Mouse (Mus musculus): Measurements from ENCODE around the gene Tada2b. TPM values are rescaled to one million over a fixed set of nuclear protein-coding genes. Genes with fewer than 3 reads are reported as not detected.
A peak's percentile ranks its signal among the peaks of the same experiment; 100 is the strongest.

Tada2b gene
- polyA plus RNA-seq, 1 experiment = 17.0 TPM

- 72% methylated on average over 4 of the region's 4 CpGs for WGBS
Measured at GRCm38 (mm10) chr5:36436858-36437257, 47.2 kb downstream of the Tada2b start.

GRCm38 (mm10) chr5:36434398-36434967 is 49.6 kb downstream of the Tada2b start:
- Histone ChIP-seq H3K27me3 (replicated peaks; ENCODE audit: control insufficient read depth, insufficient read depth, low read length) (no peaks in the 10 kb centered on the region), H3K27ac (ENCODE audit: insufficient read depth, low read depth, low read length) (no peak overlapping the region), H3K4me3 (ENCODE audit: insufficient read depth, low read depth, low read length) (no peak overlapping the region), H3K36me3 (ENCODE audit: control insufficient read depth, insufficient read depth, low read length) (no peaks in the 10 kb centered on the region), H3K4me1 (ENCODE audit: control insufficient read depth, insufficient read depth, low read length) (no peaks in the 10 kb centered on the region)
- 69% methylated on average over 9 of the region's 9 CpGs for whole genome bisulfite sequencing
- no peak for DNase-seq
- TF ChIP-seq POLR2A (IDR thresholded peaks at IDR 0.05; ENCODE audit: low read depth, low read length) (no peak), CTCF (conservative IDR thresholded peaks at IDR 0.05; ENCODE audit: insufficient read depth, insufficient read length, low read depth, low read length) (no peak)

More at GRCm38 (mm10) chr5:36436858-36437257, 47.2 kb downstream of the Tada2b start:
- H3K36me3 ChIP-seq (ENCODE audit: control insufficient read depth, insufficient read depth, low read length) = no peaks in the 10 kb centered on the region
- no peak overlapping the region for H3K4me3 ChIP-seq (ENCODE audit: insufficient read depth, low read depth, low read length)
- TF ChIP-seq CTCF (conservative IDR thresholded peaks at IDR 0.05; ENCODE audit: insufficient read depth, insufficient read length, low read depth, low read length) (no peak), POLR2A (IDR thresholded peaks at IDR 0.05; ENCODE audit: low read depth, low read length) (no peak)
- no peak overlapping the region for H3K27ac ChIP-seq (ENCODE audit: insufficient read depth, low read depth, low read length)
- DNase-seq = peak; percentile 18
- H3K4me1 ChIP-seq (ENCODE audit: control insufficient read depth, insufficient read depth, low read length) = no peaks in the 10 kb centered on the region
- no peaks in the 10 kb centered on the region for H3K27me3 ChIP-seq (replicated peaks; ENCODE audit: control insufficient read depth, insufficient read depth, low read length)

- no peak for TF ChIP-seq CTCF (conservative IDR thresholded peaks at IDR 0.05; ENCODE audit: insufficient read depth, insufficient read length, low read depth, low read length)
- no peak for TF ChIP-seq POLR2A (IDR thresholded peaks at IDR 0.05; ENCODE audit: low read depth, low read length)
- H3K36me3 ChIP-seq (ENCODE audit: control insufficient read depth, insufficient read depth, low read length) = no peaks in the 10 kb centered on the region
- peaks cover 3% of the 10 kb centered on the region; the same call in 1 of the 2 replicates for H3K4me1 ChIP-seq (ENCODE audit: control insufficient read depth, insufficient read depth, low read length)
- 80% methylated on average over 2 of the region's 2 CpGs for WGBS
- no peak for DNase-seq
- no peaks in the 10 kb centered on the region for H3K27me3 ChIP-seq (replicated peaks; ENCODE audit: control insufficient read depth, insufficient read depth, low read length)
- no peak overlapping the region for H3K4me3 ChIP-seq (ENCODE audit: insufficient read depth, low read depth, low read length)
- H3K27ac ChIP-seq (ENCODE audit: insufficient read depth, low read depth, low read length) = no peak overlapping the region
Measured at GRCm38 (mm10) chr5:36431711-36432110, 52.4 kb downstream of the Tada2b start.

GRCm38 (mm10) chr5:36429551-36429950 is 54.5 kb downstream of the Tada2b start:
- 76% methylated on average over 3 of the region's 3 CpGs for WGBS
- no peaks in the 10 kb centered on the region for H3K27me3 ChIP-seq (replicated peaks; ENCODE audit: control insufficient read depth, insufficient read depth, low read length)
- H3K4me3 ChIP-seq (ENCODE audit: insufficient read depth, low read depth, low read length) = no peak overlapping the region
- TF ChIP-seq CTCF (conservative IDR thresholded peaks at IDR 0.05; ENCODE audit: insufficient read depth, insufficient read length, low read depth, low read length) (no peak), POLR2A (IDR thresholded peaks at IDR 0.05; ENCODE audit: low read depth, low read length) (no peak)
- no peak overlapping the region for H3K27ac ChIP-seq (ENCODE audit: insufficient read depth, low read depth, low read length)
- H3K36me3 ChIP-seq (ENCODE audit: control insufficient read depth, insufficient read depth, low read length) = no peaks in the 10 kb centered on the region
- DNase-seq = no peak
- H3K4me1 ChIP-seq (ENCODE audit: control insufficient read depth, insufficient read depth, low read length) = peaks cover 9% of the 10 kb centered on the region; the same call in 1 of the 2 replicates

- Histone ChIP-seq H3K4me1 (ENCODE audit: control insufficient read depth, insufficient read depth, low read length) (peaks cover 9% of the 10 kb centered on the region; the same call in 1 of the 2 replicates), H3K27me3 (replicated peaks; ENCODE audit: control insufficient read depth, insufficient read depth, low read length) (no peaks in the 10 kb centered on the region), H3K36me3 (ENCODE audit: control insufficient read depth, insufficient read depth, low read length) (no peaks in the 10 kb centered on the region), H3K4me3 (ENCODE audit: insufficient read depth, low read depth, low read length) (no peak overlapping the region), H3K27ac (ENCODE audit: insufficient read depth, low read depth, low read length) (no peak overlapping the region)
- 46% methylated on average over 11 of the region's 11 CpGs for WGBS
- DNase-seq = no peak
- no peak for TF ChIP-seq POLR2A (IDR thresholded peaks at IDR 0.05; ENCODE audit: low read depth, low read length)
- TF ChIP-seq CTCF (conservative IDR thresholded peaks at IDR 0.05; ENCODE audit: insufficient read depth, insufficient read length, low read depth, low read length) = no peak
Measured at GRCm38 (mm10) chr5:36427831-36428230, 56.3 kb downstream of the Tada2b start.

GRCm38 (mm10) chr5:36426404-36426803 is 57.7 kb downstream of the Tada2b start:
- 42% methylated on average over 5 of the region's 5 CpGs for WGBS
- TF ChIP-seq POLR2A (IDR thresholded peaks at IDR 0.05; ENCODE audit: low read depth, low read length) = no peak
- TF ChIP-seq CTCF (conservative IDR thresholded peaks at IDR 0.05; ENCODE audit: insufficient read depth, insufficient read length, low read depth, low read length) = no peak

GRCm38 (mm10) chr5:36424676-36425075 is 59.4 kb downstream of the Tada2b start:
- H3K27me3 ChIP-seq (replicated peaks; ENCODE audit: control insufficient read depth, insufficient read depth, low read length) = no peaks in the 10 kb centered on the region
- H3K4me3 ChIP-seq (ENCODE audit: insufficient read depth, low read depth, low read length) = no peak overlapping the region
- TF ChIP-seq POLR2A (IDR thresholded peaks at IDR 0.05; ENCODE audit: low read depth, low read length) (no peak), CTCF (conservative IDR thresholded peaks at IDR 0.05; ENCODE audit: insufficient read depth, insufficient read length, low read depth, low read length) (no peak)
- H3K27ac ChIP-seq (ENCODE audit: insufficient read depth, low read depth, low read length) = no peak overlapping the region
- peak; percentile 66 for DNase-seq
- H3K36me3 ChIP-seq (ENCODE audit: control insufficient read depth, insufficient read depth, low read length) = no peaks in the 10 kb centered on the region
- H3K4me1 ChIP-seq (ENCODE audit: control insufficient read depth, insufficient read depth, low read length) = peaks cover 9% of the 10 kb centered on the region; the same call in 1 of the 2 replicates

More at GRCm38 (mm10) chr5:36426404-36426803, 57.7 kb downstream of the Tada2b start:
- Histone ChIP-seq H3K4me1 (ENCODE audit: control insufficient read depth, insufficient read depth, low read length) (peaks cover 9% of the 10 kb centered on the region; the same call in 1 of the 2 replicates), H3K27me3 (replicated peaks; ENCODE audit: control insufficient read depth, insufficient read depth, low read length) (no peaks in the 10 kb centered on the region), H3K36me3 (ENCODE audit: control insufficient read depth, insufficient read depth, low read length) (no peaks in the 10 kb centered on the region), H3K27ac (ENCODE audit: insufficient read depth, low read depth, low read length) (no peak overlapping the region), H3K4me3 (ENCODE audit: insufficient read depth, low read depth, low read length) (no peak overlapping the region)
- DNase-seq = peak; percentile 87

Other genes starting within 250 kb of the Tada2b start
- 1.9 and 2.3 TPM in 2 replicates for gene Sorcs2, start 86.1 kb downstream of the Tada2b start, polyA plus RNA-seq (2012; rRNA removed)
- 30.5 and 38.4 TPM in 2 replicates for gene Grpel1, start 19.3 kb downstream of the Tada2b start, polyA plus RNA-seq (2012; rRNA removed)
- 0.26 and 0.28 TPM in 2 replicates for gene Ccdc96, start 303 bp upstream of the Tada2b start, polyA plus RNA-seq (2012; rRNA removed)
- 45.2 and 50.0 TPM in 2 replicates for gene Tbc1d14, start 109.0 kb upstream of the Tada2b start, polyA plus RNA-seq (2012; rRNA removed)
- 22.1 and 23.1 TPM in 2 replicates for gene D5Ertd579e, start 211.7 kb upstream of the Tada2b start, polyA plus RNA-seq (2012; rRNA removed)

Data from kidney, adult 2 months (tissue).